Mouse (Mus musculus) midbrain, postnatal 0 days (tissue): ENCODE results near the gene Dglucy. TPM values are rescaled to one million over a fixed set of nuclear protein-coding genes. Genes with fewer than 3 reads are reported as not detected.
A peak's percentile ranks its signal among the peaks of the same experiment; 100 is the strongest.

Experiments used
- ATAC-seq: fragments of 200-750 bp; cut with Nextera tagmentation; 2 replicates; pipeline ENCODE4 v1.8.0; 2017; ENCODE audit warnings: moderate number of reproducible peaks, mild to moderate bottlenecking, moderate TSS enrichment, moderate library complexity; ENCODE audit not compliant: low FRiP score
- DNase-seq: peaks from one replicate; pipeline ENCODE4 v3.0.0-alpha.2; 2015; ENCODE audit warnings: low spot score
- H3K27ac ChIP-seq: fragments of 300-500 bp; sonication (generic); 2 replicates; pipeline ENCODE4 v1.5.1; 2014; ENCODE audit warnings: low read depth, mild to moderate bottlenecking, low read length, mixed read lengths
- H3K27me3 ChIP-seq: fragments of 300-500 bp; sonication (generic); 2 replicates; pipeline ENCODE4 v1.6.1; 2014; ENCODE audit warnings: low read length, control low read depth, mixed read lengths; ENCODE audit not compliant: insufficient read depth
- H3K36me3 ChIP-seq: fragments of 300-500 bp; sonication (generic); 2 replicates; pipeline ENCODE4 v1.6.1; 2014; ENCODE audit warnings: low read length, control low read depth, mixed read lengths; ENCODE audit not compliant: insufficient read depth
- H3K4me1 ChIP-seq: fragments of 300-500 bp; sonication (generic); 2 replicates; pipeline ENCODE4 v1.6.1; 2014; ENCODE audit warnings: mild to moderate bottlenecking, control low read depth, antibody characterized with exemption, low read length, mixed read lengths; ENCODE audit not compliant: insufficient read depth
- H3K4me2 ChIP-seq: fragments of 300-500 bp; sonication (generic); 2 replicates; pipeline ENCODE4 v1.6.1; 2014; ENCODE audit warnings: low read depth, mild to moderate bottlenecking, low read length, mixed read lengths; ENCODE audit not compliant: poor library complexity, severe bottlenecking
- H3K4me3 ChIP-seq: fragments of 300-500 bp; sonication (generic); 2 replicates; pipeline ENCODE4 v1.5.1; 2014; ENCODE audit warnings: low read depth, mild to moderate bottlenecking, low read length, moderate library complexity
- H3K9ac ChIP-seq: fragments of 300-500 bp; sonication (generic); replicated peaks from 2 replicates; pipeline ENCODE4 v1.6.1; 2014; ENCODE audit warnings: mild to moderate bottlenecking, low read length, moderate library complexity, mixed read lengths; ENCODE audit not compliant: poor library complexity, severe bottlenecking
- H3K9me3 ChIP-seq: fragments of 300-500 bp; sonication (generic); 2 replicates; pipeline ENCODE4 v1.6.1; 2016; ENCODE audit warnings: low read length, control low read depth
- CTCF ChIP-seq: IDR thresholded peaks from 2 replicates; pipeline ENCODE4 v1.5.1; 2016; ENCODE audit warnings: antibody characterized with exemption, mild to moderate bottlenecking
- WGBS: fragments of 180-500 bp; shearing (Covaris S2); extraction: QIAGEN DNeasy Blood & Tissue Kit; methylation state at CpG from one replicate; pipeline ENCODE4 v1.1.7; 2014; 5-methylcytosine and 5-hydroxymethylcytosine counted together
- polyA plus RNA-seq: library from polyadenylated mRNA; unstranded; fragments of >200 nt; fragmentation: Nextera tagmentation; extraction: Ambion mirVana; gene quantifications from 2 replicates; pipeline ENCODE4 v1.2.1, GENCODE M21; 2015
- total RNA-seq: library from RNA; depleted of rRNA; stranded (reverse); fragments of >200 nt; gene quantifications from 2 replicates; pipeline ENCODE4 v1.2.3, GENCODE M21; 2014; rRNA removed

Dglucy gene
- total RNA-seq, result 3.6 and 5.4 TPM in 2 replicates
- polyA plus RNA-seq, result 2.0 and 2.2 TPM in 2 replicates

DNA sequence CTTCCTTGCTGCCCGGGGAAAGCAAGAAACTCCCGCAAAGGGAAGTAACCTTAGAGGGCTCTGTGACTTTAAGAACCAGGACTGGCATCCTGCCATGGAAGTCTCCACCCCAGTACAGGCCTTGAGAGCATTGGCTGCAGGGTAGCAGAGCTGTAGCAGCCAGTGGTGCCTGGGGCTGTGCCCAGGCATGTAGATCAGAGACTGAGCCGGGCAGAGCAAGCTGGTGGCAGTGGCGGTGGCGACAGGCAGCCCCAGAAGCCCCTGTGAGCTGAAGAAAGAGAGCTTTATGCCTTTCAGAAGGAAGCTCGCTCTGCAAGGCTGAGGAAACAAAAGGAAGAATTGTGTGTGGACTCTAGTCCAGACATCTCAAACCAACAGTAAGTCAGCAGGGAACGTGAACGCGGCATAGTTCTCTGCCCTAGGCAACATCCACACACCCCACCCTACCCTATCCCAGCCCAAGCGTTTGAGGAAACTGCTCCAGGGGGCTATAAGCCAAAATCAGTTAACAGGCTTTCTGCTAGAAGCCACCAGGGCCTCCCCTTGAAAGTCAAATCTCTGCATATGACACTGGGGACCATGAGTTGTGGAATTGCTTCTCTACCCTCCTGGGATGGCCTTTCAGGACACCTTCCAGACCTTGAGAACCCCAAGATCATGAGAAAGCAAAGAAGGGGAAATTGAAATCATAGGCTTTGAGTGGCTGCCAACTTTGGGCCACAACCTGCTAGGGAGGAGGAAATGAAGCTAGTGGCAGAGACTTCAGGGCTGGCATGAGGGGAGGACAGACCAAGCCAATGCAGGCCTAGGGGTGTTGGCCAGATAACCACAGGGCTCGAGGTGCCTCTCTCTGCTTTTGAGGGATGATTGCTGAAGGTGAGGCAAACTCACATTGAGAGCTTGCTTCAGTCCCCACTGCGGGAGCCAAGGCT is at the start of gene Dglucy:
TSS of gene Dglucy (plus strand) at position 124 of the 932 bp plus-strand sequence.
- Histone ChIP-seq H3K9me3 (no peaks in the 10 kb centered on the region), H3K27ac (peak within 1 kb of the TSS; percentile 70), H3K4me1 (no peaks in the 10 kb centered on the region), H3K9ac (peak within 1 kb of the TSS; percentile 25), H3K4me2 (peak within 1 kb of the TSS; percentile 26), H3K4me3 (peak within 1 kb of the TSS; percentile 21; the same call in 1 of the 2 replicates), H3K36me3 (no peaks in the 10 kb centered on the region), H3K27me3 (no peaks in the 10 kb centered on the region)
- 32% methylated on average over 12 of the region's 12 CpGs for WGBS
- no peak for TF ChIP-seq CTCF
- DNase-seq (peak; percentile 97), ATAC-seq (peak; percentile 96)

DNA sequence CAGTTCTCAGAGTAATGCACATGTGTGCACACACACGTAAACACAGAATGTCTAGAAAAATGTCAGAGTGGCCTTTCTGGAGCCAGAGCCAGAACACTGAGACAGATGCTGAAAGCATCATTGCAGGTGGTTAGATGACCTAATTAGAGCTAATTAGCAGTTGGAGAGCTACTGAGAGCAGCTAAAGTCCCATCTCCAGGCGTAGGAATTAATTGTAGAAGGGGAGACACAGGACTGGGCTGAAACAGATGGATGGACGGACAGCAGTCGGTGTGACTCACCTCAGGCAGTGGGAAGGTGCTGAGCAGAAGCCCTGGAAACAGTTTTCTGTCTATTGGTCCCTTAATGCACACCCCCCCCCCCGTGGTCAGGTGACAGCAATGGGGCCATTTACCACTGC is 43.7 kb upstream of the Dglucy start:
- H3K9ac ChIP-seq, result no peak overlapping the region
- TF ChIP-seq CTCF, result no peak
- DNase-seq (peak; percentile 29), ATAC-seq (no peak)
- H3K9me3 ChIP-seq, result no peaks in the 10 kb centered on the region
- H3K4me1 ChIP-seq, result no peaks in the 10 kb centered on the region
- WGBS, result 72% methylated on average over 5 of the region's 5 CpGs
- H3K36me3 ChIP-seq, result no peaks in the 10 kb centered on the region
- no peak overlapping the region for H3K4me3 ChIP-seq
- no peak overlapping the region for H3K4me2 ChIP-seq
- H3K27ac ChIP-seq, result no peak overlapping the region
- H3K27me3 ChIP-seq, result no peaks in the 10 kb centered on the region

GRCm38 (mm10) chr12:100735581-100735980 is 43.3 kb upstream of the Dglucy start:
- Histone ChIP-seq H3K27ac (no peak overlapping the region), H3K27me3 (no peaks in the 10 kb centered on the region), H3K36me3 (no peaks in the 10 kb centered on the region), H3K9me3 (no peaks in the 10 kb centered on the region), H3K9ac (no peak overlapping the region), H3K4me3 (no peak overlapping the region), H3K4me2 (no peak overlapping the region), H3K4me1 (no peaks in the 10 kb centered on the region)
- 95% methylated on average over 2 of the region's 2 CpGs for WGBS
- ATAC-seq (no peak), DNase-seq (no peak)
- TF ChIP-seq CTCF, result no peak

DNA sequence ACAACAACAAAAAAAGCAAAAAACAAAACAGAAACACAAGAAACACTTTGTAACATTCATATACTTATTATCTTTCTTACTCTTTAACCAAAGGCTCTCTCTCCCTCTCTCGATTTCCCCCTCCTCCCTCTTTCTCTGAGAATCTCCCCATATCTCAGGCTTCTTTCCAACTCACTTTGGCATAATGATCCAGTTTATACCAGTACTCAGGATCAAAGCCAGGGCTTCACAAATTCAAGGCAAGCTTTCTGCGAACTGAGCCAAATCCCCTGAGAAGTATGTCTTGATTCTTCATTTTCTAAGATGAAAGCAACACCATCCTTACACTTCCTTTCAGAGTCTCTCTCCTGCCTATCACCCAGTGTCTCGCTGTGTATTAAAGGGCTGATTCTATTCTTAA is 40.4 kb upstream of the Dglucy start:
- Histone ChIP-seq H3K4me3 (no peak overlapping the region), H3K27ac (no peak overlapping the region), H3K27me3 (no peaks in the 10 kb centered on the region), H3K4me1 (no peaks in the 10 kb centered on the region), H3K9me3 (no peaks in the 10 kb centered on the region), H3K9ac (no peak overlapping the region), H3K4me2 (no peak overlapping the region), H3K36me3 (no peaks in the 10 kb centered on the region)
- DNase-seq (peak; percentile 24), ATAC-seq (no peak)
- no peak for TF ChIP-seq CTCF
- 46% methylated on average over 3 of the region's 3 CpGs for WGBS

GRCm38 (mm10) chr12:100739011-100739570 is 39.8 kb upstream of the Dglucy start:
- no peak for ATAC-seq
- Histone ChIP-seq H3K4me2 (no peak overlapping the region), H3K27me3 (no peaks in the 10 kb centered on the region), H3K36me3 (no peaks in the 10 kb centered on the region), H3K4me3 (no peak overlapping the region), H3K27ac (no peak overlapping the region), H3K9ac (no peak overlapping the region), H3K4me1 (no peaks in the 10 kb centered on the region), H3K9me3 (no peaks in the 10 kb centered on the region)
- WGBS, result 75% methylated on average over 4 of the region's 4 CpGs
- no peak for DNase-seq
- no peak for TF ChIP-seq CTCF

DNA sequence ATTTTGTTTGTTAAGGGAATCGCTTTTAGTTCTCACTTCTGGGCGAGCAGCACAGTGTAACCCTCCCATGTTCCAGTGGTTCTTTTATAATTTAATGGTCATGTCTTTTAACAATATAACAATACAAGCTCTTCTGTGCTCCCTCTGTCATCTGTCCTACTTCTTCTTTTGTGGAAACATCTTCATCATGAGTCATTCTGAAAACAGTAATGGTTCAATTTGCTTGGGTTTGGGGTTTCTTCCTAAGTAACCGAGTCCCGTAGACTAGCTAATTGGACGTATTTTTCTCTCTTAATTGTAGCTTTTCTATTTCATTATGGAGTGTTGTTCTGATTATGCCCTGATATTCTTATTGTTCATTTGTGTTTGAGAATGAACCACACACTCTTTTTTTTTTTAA is 38.5 kb upstream of the Dglucy start:
- Histone ChIP-seq H3K4me3 (no peak overlapping the region), H3K4me2 (no peak overlapping the region), H3K9me3 (no peaks in the 10 kb centered on the region), H3K27me3 (no peaks in the 10 kb centered on the region), H3K27ac (no peak overlapping the region), H3K4me1 (no peaks in the 10 kb centered on the region), H3K9ac (no peak overlapping the region), H3K36me3 (no peaks in the 10 kb centered on the region)
- ATAC-seq (no peak), DNase-seq (no peak)
- no peak for TF ChIP-seq CTCF
- WGBS, result 94% methylated on average over 5 of the region's 5 CpGs
